Mouse (Mus musculus) left cerebral cortex, postnatal 25 days (tissue): ENCODE measurements around the gene Ramp2. TPM values are rescaled to one million over a fixed set of nuclear protein-coding genes. Genes with fewer than 3 reads are reported as not detected.

Source experiments
- DNase-seq, 2 experiments: peaks; one replicate each; pipeline ENCODE4 v3.0.0; 2022; ENCODE audit warnings: low spot score in 2 of 2, mixed read lengths in 1 of 2
- intact Hi-C: fragments of 180-260 bp; cut with DNase I; formaldehyde crosslinking; loops from one replicate; pipeline ENCODE4 v1.15.1; 2025
- total RNA-seq, 2 experiments: library from RNA; stranded (reverse); gene quantifications; 2 replicates each; pipeline ENCODE4 v1.2.3; 2021

Gene Ramp2
- total RNA-seq, 2 experiments from 2014 or later: 39.9 to 44.5 TPM

GRCm38 (mm10) chr11:101301299-101302003, 55.6 kb downstream of the Ramp2 start:
- intact Hi-C loops: loop anchor here (2.0 kb wide), 1 partner anchor 89 kb away; no protein-coding TSS in a partner anchor
- no peak for DNase-seq

- DNase-seq: peak; percentile 97
- intact Hi-C loops: loop anchor here (2.0 kb wide), 1 partner anchor 89 kb away; no protein-coding TSS in a partner anchor
Observed at GRCm38 (mm10) chr11:101302004-101302798, 56.4 kb downstream of the Ramp2 start, which contains the start of gene Becn1. TSS of gene Becn1 (minus strand) at chr11:101302286.

DNA sequence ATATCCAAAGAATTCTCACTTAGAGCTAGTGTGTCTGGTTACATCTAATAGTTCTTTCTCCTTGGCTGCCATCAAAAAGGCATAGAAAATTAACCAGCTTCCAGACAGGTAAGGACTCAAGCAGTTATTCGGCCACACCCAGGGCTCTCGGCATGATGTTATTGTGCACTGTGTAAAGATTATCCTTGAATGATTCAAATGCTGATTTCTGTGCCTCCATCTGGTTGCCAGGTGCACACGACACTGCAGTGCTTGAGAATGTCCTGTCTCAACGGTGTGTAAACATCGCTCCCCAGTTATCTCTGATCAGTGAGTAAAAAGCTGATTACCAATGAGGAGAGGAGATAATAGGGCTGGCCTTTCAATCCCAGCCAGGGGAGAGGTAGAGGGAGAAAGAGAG, 61.9 kb downstream of the Ramp2 start:
- no peak for DNase-seq
- intact Hi-C loops: no loop called here

Other genes with a start within 250 kb of the Ramp2 start
- gene Atp6v0a1, start 236.6 kb upstream of the Ramp2 start, total RNA-seq: 100 to 1,000 TPM; 465 to 475 TPM
- gene Naglu, start 176.0 kb upstream of the Ramp2 start, total RNA-seq: 1 to 10 TPM; 7.6 to 8.3 TPM
- gene Hsd17b1, start 167.6 kb upstream of the Ramp2 start, total RNA-seq: 1 to 10 TPM; 1.2 to 1.4 TPM
- 10 to 100 TPM; 26.0 to 28.5 TPM for gene Coasy, start 163.5 kb upstream of the Ramp2 start, total RNA-seq
- gene Mlx, start 158.8 kb upstream of the Ramp2 start, total RNA-seq: 10 to 100 TPM; 47.1 to 53.0 TPM
- gene Psmc3ip, start 150.6 kb upstream of the Ramp2 start, total RNA-seq: 1 to 10 TPM; 3.6 to 3.9 TPM
- 10 to 100 TPM; 56.2 to 56.7 TPM for gene Retreg3, start 126.1 kb upstream of the Ramp2 start, total RNA-seq
- gene Tubg1, start 126.1 kb upstream of the Ramp2 start, total RNA-seq: 10 to 100 TPM; 44.9 to 46.6 TPM
- 10 to 100 TPM; 47.5 to 48.6 TPM for gene Tubg2, start 90.1 kb upstream of the Ramp2 start, total RNA-seq
- 100 to 1,000 TPM; 153 to 170 TPM for gene Cntnap1, start 75.5 kb upstream of the Ramp2 start, total RNA-seq
- gene Plekhh3, start 74.7 kb upstream of the Ramp2 start, total RNA-seq: 10 to 100 TPM in 1 of 2 experiments, 1 to 10 TPM in 1; 8.8 to 11.5 TPM
- gene Ccr10, start 70.6 kb upstream of the Ramp2 start, total RNA-seq: under 1 TPM; 0.18 to 0.28 TPM
- gene Ezh1, start 19.6 kb upstream of the Ramp2 start, total RNA-seq: 10 to 100 TPM; 42.8 to 48.5 TPM
- gene Vps25, start 7.7 kb downstream of the Ramp2 start, total RNA-seq: 10 to 100 TPM; 62.4 to 65.7 TPM
- gene Wnk4, start 14.5 kb downstream of the Ramp2 start, total RNA-seq: 1 to 10 TPM; 2.2 to 7.9 TPM
- gene Cntd1, start 33.0 kb downstream of the Ramp2 start, total RNA-seq: under 1 TPM; 0.21 to 0.27 TPM
- gene Coa3, start 33.1 kb downstream of the Ramp2 start, total RNA-seq: 10 to 100 TPM; 95.3 to 98.8 TPM
- gene Becn1, start 56.3 kb downstream of the Ramp2 start, total RNA-seq: 100 to 1,000 TPM; 213 to 229 TPM
- gene Psme3, start 70.2 kb downstream of the Ramp2 start, total RNA-seq: 100 to 1,000 TPM; 114 to 116 TPM
- gene Aoc2, start 79.0 kb downstream of the Ramp2 start, total RNA-seq: 1 to 10 TPM; 4.8 to 7.4 TPM
- gene Aoc3, start 84.6 kb downstream of the Ramp2 start, total RNA-seq: under 1 TPM; 0.69 to 0.73 TPM
- under 1 TPM in 1 of 2 experiments, not detected in 1; 0.14 TPM for gene G6pc, start 121.5 kb downstream of the Ramp2 start, total RNA-seq
- 10 to 100 TPM; 38.7 to 40.1 TPM for gene Aarsd1, start 171.6 kb downstream of the Ramp2 start, total RNA-seq
- gene Gm27029, start 178.8 kb downstream of the Ramp2 start, total RNA-seq: 1 to 10 TPM; 5.9 to 6.6 TPM
- 10 to 100 TPM; 35.6 to 37.0 TPM for gene Rundc1, start 179.1 kb downstream of the Ramp2 start, total RNA-seq
- gene Ptges3l, start 179.3 kb downstream of the Ramp2 start, total RNA-seq: 1 to 10 TPM; 4.0 to 6.0 TPM
- 10 to 100 TPM; 32.5 to 37.0 TPM for gene Rpl27, start 196.3 kb downstream of the Ramp2 start, total RNA-seq
- 1 to 10 TPM; 2.0 to 2.4 TPM for gene Ifi35, start 202.4 kb downstream of the Ramp2 start, total RNA-seq
- gene Rnd2, start 219.0 kb downstream of the Ramp2 start, total RNA-seq: 100 to 1,000 TPM; 149 to 175 TPM
- 10 to 100 TPM; 36.7 to 39.9 TPM for gene Vat1, start 220.2 kb downstream of the Ramp2 start, total RNA-seq